Mouse (Mus musculus): Measurements from ENCODE around the gene Impdh2. TPM values are rescaled to one million over a fixed set of nuclear protein-coding genes. Genes with fewer than 3 reads are reported as not detected.
A peak's percentile ranks its signal among the peaks of the same experiment; 100 is the strongest.
"Not testable (repeated sequence)": the region's sequence is repeated elsewhere in the genome, so short reads cannot be mapped to it uniquely, and the experiment has no call there.

Impdh2 gene
- total RNA-seq, 2 experiments from 2014 or later: 53.5 to 54.1 TPM

DNA sequence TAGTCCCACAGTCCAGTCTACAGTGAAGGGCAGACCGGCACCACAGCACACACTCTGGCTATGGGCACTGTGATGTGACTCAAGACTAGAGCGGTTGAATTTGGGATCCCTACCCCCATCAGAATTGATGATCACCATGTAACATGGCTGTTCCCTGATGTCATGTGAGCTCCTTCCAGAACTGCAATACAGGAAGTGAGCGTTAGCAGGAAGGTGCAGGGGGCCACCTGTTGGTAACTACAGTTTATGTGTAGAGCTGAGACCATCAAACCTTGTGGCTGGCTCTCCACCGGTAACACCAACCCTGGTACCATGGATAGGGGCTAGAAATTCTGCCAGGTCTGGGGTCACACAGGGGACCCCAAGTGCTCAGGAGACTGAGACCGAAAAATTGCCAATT, 29.1 kb downstream of the Impdh2 start:
- DNase-seq (ENCODE audit: extremely low spot score in 1 of 2, low spot score in 2 of 2): no peak
- H3K27ac ChIP-seq: peak overlapping the region; percentile 92; the same call in 1 of the 2 replicates
- intact Hi-C loops (cut with DNase I): no loop called here
- H3K4me3 ChIP-seq: no peak overlapping the region
- TF ChIP-seq CTCF (IDR thresholded peaks at IDR 0.05): no peak

DNA sequence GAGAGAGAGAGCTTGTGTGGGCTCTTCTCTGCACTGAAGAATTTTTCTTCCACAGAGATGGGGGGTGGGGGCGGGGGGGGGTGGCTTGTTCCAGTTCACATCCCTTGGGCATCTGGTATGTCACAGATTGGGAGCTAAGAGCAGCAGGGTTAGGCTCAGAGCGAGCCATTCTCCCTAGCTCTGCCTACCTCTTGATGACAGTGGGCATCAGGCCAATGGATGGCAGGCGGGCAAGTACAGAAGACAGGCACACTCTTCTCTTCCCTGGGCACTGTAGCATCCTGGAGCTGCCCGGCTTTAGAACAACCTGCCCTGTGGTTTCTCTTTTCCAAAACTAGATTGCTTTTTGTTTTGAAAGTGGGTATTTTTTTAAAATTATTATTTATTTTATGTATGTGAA, 31.4 kb downstream of the Impdh2 start:
- no peak overlapping the region for H3K4me3 ChIP-seq
- TF ChIP-seq CTCF (IDR thresholded peaks at IDR 0.05): no peak
- no peak for DNase-seq (ENCODE audit: extremely low spot score in 1 of 2, low spot score in 2 of 2)
- H3K27ac ChIP-seq: no peak overlapping the region
- intact Hi-C loops (cut with DNase I): no loop called here

DNA sequence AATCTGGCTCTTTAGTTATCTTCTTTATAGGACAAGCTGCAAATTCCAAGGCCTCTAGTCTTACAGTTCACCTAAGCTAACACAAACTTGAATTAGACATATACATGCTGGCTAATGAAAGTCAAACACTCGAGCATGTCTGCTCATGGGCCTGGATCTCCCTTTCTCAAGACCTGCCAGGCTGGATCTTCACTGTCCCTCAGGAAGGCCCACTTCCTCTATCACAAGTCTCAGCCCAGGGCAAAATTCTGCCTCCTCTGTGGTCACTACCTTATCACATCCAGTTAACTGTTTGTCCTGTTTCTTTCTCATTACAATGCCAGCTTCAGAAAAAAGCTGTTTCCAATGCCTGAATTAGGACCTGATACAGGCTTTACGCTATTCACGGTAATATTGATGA, 34.3 kb downstream of the Impdh2 start:
- H3K27ac ChIP-seq: no peak overlapping the region
- no peak for TF ChIP-seq CTCF (IDR thresholded peaks at IDR 0.05)
- intact Hi-C loops (cut with DNase I): no loop called here
- no peak for DNase-seq (ENCODE audit: extremely low spot score in 1 of 2, low spot score in 2 of 2)
- no peak overlapping the region for H3K4me3 ChIP-seq

DNA sequence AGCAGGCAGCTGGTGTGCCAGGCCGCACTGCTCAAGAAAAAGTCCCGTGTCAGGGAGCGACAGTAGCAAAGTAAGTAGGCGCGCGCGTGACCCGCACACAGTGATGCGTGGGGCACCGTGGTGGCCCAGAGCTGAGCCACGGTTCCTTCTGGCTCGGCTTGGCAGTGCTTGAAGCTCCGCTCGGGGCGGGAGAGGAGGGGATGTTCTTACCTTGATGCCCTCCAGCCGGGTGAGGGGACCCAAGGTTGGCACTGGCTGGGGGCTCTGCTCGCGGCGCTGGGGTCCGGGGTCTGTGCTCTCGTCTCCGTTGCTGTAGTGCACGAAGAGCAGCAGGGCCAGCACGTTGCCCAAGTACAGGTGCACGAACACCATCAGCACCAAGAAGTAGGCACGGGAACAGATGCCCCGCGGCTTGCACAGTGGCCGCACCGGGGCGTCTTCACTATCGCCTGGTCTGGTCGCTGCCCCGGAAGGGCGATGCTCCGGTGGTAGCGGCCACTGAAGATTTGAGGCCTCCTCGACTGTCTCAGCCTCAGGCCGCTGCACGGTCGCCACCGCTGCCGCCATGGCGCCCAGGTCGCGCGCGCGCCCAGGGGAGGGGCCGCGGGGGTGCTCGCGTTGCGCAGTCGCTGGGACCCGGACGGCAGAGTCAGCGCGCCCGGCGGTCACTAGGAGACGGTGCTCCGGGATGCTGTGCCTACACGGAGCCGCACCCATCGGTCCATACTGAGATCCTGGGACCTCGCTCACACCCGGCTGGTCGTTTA, 37.1 kb downstream of the Impdh2 start, which contains the start of gene P4htm:
Gene P4htm, minus strand, starts transcription at position 670 of the 767 bp plus-strand sequence.
- Histone ChIP-seq H3K4me3 (peak within 1 kb of the TSS; percentile 87), H3K27ac (peak within 1 kb of the TSS; percentile 95)
- intact Hi-C loops (cut with DNase I): loop anchor here (1.0 kb wide), 1 partner anchor 19 kb away; the partner anchor contains the start of gene Wdr6
- TF ChIP-seq CTCF (IDR thresholded peaks at IDR 0.05): peak; percentile 33
- DNase-seq (ENCODE audit: extremely low spot score in 1 of 2, low spot score in 2 of 2): peak; percentile 81 to 82

DNA sequence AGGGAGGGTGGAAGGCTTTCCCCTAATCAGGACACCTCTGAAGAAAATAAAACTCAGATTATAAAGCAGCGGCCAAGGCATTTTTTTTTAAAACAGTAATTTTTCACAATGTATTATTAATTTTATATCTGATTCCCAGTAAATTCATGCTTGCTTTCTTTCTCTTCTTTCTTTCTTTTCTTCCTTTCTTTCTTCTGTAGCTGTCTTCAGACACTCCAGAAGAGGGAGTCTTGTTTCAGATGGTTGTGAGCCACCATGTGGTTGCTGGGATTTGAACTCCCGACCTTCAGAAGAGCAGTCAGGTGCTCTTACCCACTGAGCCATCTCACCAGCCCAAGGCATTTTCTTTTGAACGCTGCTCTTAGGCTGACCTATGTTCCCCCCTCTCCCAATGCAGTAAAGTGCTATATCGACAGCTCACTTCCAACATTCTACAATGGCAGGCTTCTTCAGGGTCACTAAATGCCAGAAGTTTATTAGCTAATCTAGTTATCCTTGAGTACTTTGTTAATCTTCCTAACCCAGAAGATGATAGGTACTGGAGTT, 39.0 kb downstream of the Impdh2 start:
- no peak overlapping the region for H3K4me3 ChIP-seq
- H3K27ac ChIP-seq: no peak overlapping the region
- no peak; the same call in 1 of the 2 replicates for TF ChIP-seq CTCF (IDR thresholded peaks at IDR 0.05)
- intact Hi-C loops (cut with DNase I): no loop called here
- DNase-seq (ENCODE audit: extremely low spot score in 1 of 2, low spot score in 2 of 2): no peak

DNA sequence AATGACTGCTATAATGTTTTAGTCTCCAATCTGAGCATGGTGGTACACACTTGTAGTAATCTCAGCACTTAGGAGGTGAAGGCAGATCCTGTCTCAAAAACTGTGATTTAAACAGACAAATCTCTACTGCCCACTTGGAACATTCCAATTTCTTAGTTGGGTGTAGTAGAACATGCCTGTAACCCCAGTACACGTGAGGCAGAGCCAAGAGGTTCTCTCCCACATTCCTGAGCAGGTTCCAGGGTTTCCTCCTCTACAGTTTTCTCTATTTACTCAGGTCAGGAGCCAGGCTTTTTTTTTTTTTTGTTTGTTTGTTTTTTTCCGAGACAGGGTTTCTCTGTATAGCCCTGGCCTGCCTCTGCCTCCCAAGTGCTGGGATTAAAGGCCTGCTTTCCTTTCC, 39.9 kb downstream of the Impdh2 start:
- DNase-seq (ENCODE audit: extremely low spot score in 1 of 2, low spot score in 2 of 2): no peak

DNA sequence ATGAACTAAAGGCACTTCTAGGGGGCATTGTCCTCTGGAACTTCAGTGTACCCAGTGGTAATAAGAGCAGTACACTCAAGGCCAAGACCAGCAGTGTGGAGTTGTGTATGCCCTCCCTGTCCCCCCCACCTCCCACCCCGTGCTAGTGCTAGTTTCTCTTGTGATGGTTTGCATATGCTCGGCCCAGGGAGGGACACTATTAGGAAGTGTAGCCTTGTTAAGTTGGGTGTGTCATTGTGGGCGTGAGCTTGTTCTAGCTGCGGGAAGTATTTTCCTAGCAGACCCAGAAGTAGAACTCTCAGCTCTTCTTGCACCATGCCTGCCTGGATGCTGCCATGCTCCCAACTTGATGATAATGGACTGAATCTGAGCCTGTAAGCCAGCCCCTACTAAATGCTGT, 41.9 kb downstream of the Impdh2 start:
- intact Hi-C loops (cut with DNase I): no loop called here
- H3K4me3 ChIP-seq: no peak overlapping the region
- H3K27ac ChIP-seq: no peak overlapping the region
- no peak for TF ChIP-seq CTCF (IDR thresholded peaks at IDR 0.05)
- DNase-seq (ENCODE audit: extremely low spot score in 1 of 2, low spot score in 2 of 2): no peak

More for the DNA sequence above, 39.9 kb downstream of the Impdh2 start:
- intact Hi-C loops (cut with DNase I): no loop called here
- TF ChIP-seq CTCF (IDR thresholded peaks at IDR 0.05): no peak
- Histone ChIP-seq H3K4me3 (no peak overlapping the region), H3K27ac (no peak overlapping the region)

DNA sequence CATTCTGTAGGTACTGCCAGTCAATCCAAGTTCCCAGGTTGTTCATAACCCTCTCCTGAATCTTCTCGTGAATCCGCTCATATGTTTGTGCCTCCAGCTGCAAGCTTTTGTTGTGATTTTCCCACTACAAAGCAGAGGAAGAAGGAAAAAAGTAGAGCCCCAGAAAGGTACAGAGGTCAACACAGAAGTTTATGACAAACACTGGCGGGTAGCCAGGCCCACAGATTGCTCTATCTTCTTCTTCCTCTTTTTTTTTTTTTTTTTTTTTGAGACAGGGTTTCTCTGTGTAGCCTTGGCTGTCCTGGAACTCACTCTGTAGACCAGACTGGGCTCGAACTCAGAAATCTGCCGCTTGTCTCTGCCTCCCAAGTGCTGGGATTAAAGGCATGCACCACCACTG, 47.8 kb downstream of the Impdh2 start:
- H3K4me3 ChIP-seq; DNase-seq (ENCODE audit: extremely low spot score in 1 of 2, low spot score in 2 of 2); intact Hi-C loops (cut with DNase I); H3K27ac ChIP-seq: not testable (repeated sequence)

DNA sequence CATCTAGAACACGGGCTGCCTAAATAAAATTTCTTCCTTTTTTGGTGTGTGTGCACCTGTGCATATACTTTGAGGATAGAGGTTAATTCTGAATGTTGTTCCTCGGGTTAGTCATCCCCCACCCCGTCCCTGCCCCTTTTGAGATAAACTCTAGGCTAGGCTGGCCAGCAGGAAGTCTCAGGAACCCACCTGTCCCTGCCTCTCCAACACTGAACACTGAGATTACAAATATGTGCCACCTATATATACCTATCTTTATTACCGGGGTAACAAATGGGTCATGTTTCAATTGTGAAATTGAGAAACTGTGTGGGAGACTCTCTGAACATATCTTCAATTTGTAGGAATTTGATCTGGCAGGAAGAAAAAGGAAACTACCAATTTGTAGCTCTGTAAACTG, 48.8 kb downstream of the Impdh2 start:
- Histone ChIP-seq H3K4me3 (no peak overlapping the region), H3K27ac (no peak overlapping the region)
- no peak for DNase-seq (ENCODE audit: extremely low spot score in 1 of 2, low spot score in 2 of 2)
- intact Hi-C loops (cut with DNase I): no loop called here
- TF ChIP-seq CTCF (IDR thresholded peaks at IDR 0.05): no peak

DNA sequence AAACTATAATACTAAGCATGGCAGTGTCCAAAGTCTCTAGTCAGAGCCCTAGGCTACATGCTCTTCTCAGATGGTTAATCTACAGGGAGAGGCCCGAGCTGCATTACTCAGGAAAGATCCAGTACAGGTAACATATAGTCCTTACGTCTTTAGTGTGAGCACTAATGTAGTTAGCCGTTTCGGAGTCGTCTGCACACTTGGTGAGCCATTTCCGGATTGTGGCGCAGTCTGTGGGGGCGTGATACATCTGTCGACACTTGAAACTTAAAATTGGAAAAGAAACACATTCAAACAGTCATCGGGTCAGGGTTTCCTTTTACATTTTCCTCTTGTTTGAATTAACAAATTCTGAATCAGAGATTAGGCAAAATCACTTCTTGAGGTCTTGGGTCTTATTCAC, 51.4 kb downstream of the Impdh2 start:
- DNase-seq (ENCODE audit: extremely low spot score in 1 of 2, low spot score in 2 of 2): peak in 1 of 2 experiments; percentile 38
- TF ChIP-seq CTCF (IDR thresholded peaks at IDR 0.05): no peak
- Histone ChIP-seq H3K4me3 (no peak overlapping the region), H3K27ac (no peak overlapping the region)
- intact Hi-C loops (cut with DNase I): no loop called here

Small RNAs within 50 kb of the gene (microRNA-seq; reads per million reads assigned to microRNA genes)
- gene Gm24083 (0 to 1.2 reads per million in 2 experiments), gene Mir191 (0 reads per million in 2 experiments), gene Mir425 (693 to 723 reads per million in 2 experiments)

Other genes starting within 250 kb of the Impdh2 start
- 10 to 100 TPM; 90.0 to 94.1 TPM for gene Gpx1, start 221.4 kb upstream of the Impdh2 start, total RNA-seq (2021)
- gene Usp4, start 212.4 kb upstream of the Impdh2 start, total RNA-seq (2021): 100 to 1,000 TPM; 122 to 124 TPM
- gene 1700102P08Rik, start 167.5 kb upstream of the Impdh2 start, total RNA-seq (2021): 1 to 10 TPM; 2.0 to 3.3 TPM
- gene Ccdc36, start 131.8 kb upstream of the Impdh2 start, total RNA-seq (2021): under 1 TPM; 0.26 to 0.29 TPM
- not detected for gene BC048562, start 123.8 kb upstream of the Impdh2 start, total RNA-seq (2021)
- 10 to 100 TPM; 31.3 to 44.6 TPM for gene Ccdc71, start 99.8 kb upstream of the Impdh2 start, total RNA-seq (2021)
- gene Klhdc8b, start 98.7 kb upstream of the Impdh2 start, total RNA-seq (2021): 10 to 100 TPM; 30.7 to 32.8 TPM
- 10 to 100 TPM; 28.2 to 29.4 TPM for gene Lamb2, start 80.5 kb upstream of the Impdh2 start, total RNA-seq (2021)
- gene Usp19, start 69.7 kb upstream of the Impdh2 start, total RNA-seq (2021): 100 to 1,000 TPM; 153 to 167 TPM
- 10 to 100 TPM; 75.3 to 78.0 TPM for gene Qars, start 52.6 kb upstream of the Impdh2 start, total RNA-seq (2021)
- 100 to 1,000 TPM; 140 to 155 TPM for gene Qrich1, start 43.5 kb upstream of the Impdh2 start, total RNA-seq (2021)
- gene Ndufaf3, start 7.1 kb downstream of the Impdh2 start, total RNA-seq (2021): 10 to 100 TPM; 59.6 to 64.8 TPM
- gene Dalrd3, start 9.6 kb downstream of the Impdh2 start, total RNA-seq (2021): 10 to 100 TPM; 93.1 to 94.2 TPM
- gene Wdr6, start 18.5 kb downstream of the Impdh2 start, total RNA-seq (2021): 100 to 1,000 TPM; 107 to 109 TPM
- 10 to 100 TPM; 83.8 to 93.6 TPM for gene P4htm, start 37.4 kb downstream of the Impdh2 start, total RNA-seq (2021)
- gene Arih2, start 89.1 kb downstream of the Impdh2 start, total RNA-seq (2021): 10 to 100 TPM; 51.7 to 53.8 TPM
- 10 to 100 TPM; 11.5 to 12.3 TPM for gene Slc25a20, start 101.8 kb downstream of the Impdh2 start, total RNA-seq (2021)
- 10 to 100 TPM; 47.0 to 48.3 TPM for gene Prkar2a, start 129.0 kb downstream of the Impdh2 start, total RNA-seq (2021)
- gene Ip6k2, start 223.5 kb downstream of the Impdh2 start, total RNA-seq (2021): 100 to 1,000 TPM; 143 to 164 TPM
- gene Nckipsd, start 248.1 kb downstream of the Impdh2 start, total RNA-seq (2021): 10 to 100 TPM; 64.7 to 68.0 TPM